Mouse (Mus musculus) kidney, postnatal 0 days (tissue): ENCODE results near the gene Slk. TPM values are rescaled to one million over a fixed set of nuclear protein-coding genes. Genes with fewer than 3 reads are reported as not detected.
A peak's percentile ranks its signal among the peaks of the same experiment; 100 is the strongest.

Experiments
- ATAC-seq: fragments of 200-750 bp; cut with Nextera tagmentation; replicated peaks from 2 replicates; pipeline ENCODE4 v1.8.0; 2017; ENCODE audit warnings: low read depth, moderate number of reproducible peaks, moderate TSS enrichment, moderate library complexity; ENCODE audit not compliant: low FRiP score
- DNase-seq: peaks from one replicate; pipeline ENCODE4 v3.0.0-alpha.2; 2016; ENCODE audit warnings: low spot score
- H3K27ac ChIP-seq: fragments of 300-500 bp; sonication (generic); 2 replicates; pipeline ENCODE4 v1.5.1; 2014; ENCODE audit warnings: mild to moderate bottlenecking
- H3K27me3 ChIP-seq: fragments of 300-500 bp; sonication (generic); 2 replicates; pipeline ENCODE4 v1.6.1; 2014; ENCODE audit warnings: low read length, mixed read lengths; ENCODE audit not compliant: insufficient read depth
- H3K36me3 ChIP-seq: fragments of 300-500 bp; sonication (generic); 2 replicates; pipeline ENCODE4 v1.6.1; 2014; ENCODE audit warnings: low read length, mixed read lengths; ENCODE audit not compliant: insufficient read depth
- H3K4me1 ChIP-seq: fragments of 300-500 bp; sonication (generic); replicated peaks from 2 replicates; pipeline ENCODE4 v1.6.1; 2014; ENCODE audit warnings: antibody characterized with exemption, low read length, mixed read lengths; ENCODE audit not compliant: insufficient read depth
- H3K4me2 ChIP-seq: fragments of 300-500 bp; sonication (generic); 2 replicates; pipeline ENCODE4 v1.6.1; 2014; ENCODE audit warnings: mild to moderate bottlenecking, low read length, moderate library complexity, mixed read lengths
- H3K4me3 ChIP-seq: fragments of 300-500 bp; sonication (generic); replicated peaks from 2 replicates; pipeline ENCODE4 v1.5.1; 2014; ENCODE audit warnings: low read depth, low read length
- H3K9ac ChIP-seq: fragments of 300-500 bp; sonication (generic); 2 replicates; pipeline ENCODE4 v1.6.1; 2014; ENCODE audit warnings: low read depth, low read length
- H3K9me3 ChIP-seq: fragments of 300-500 bp; sonication (generic); replicated peaks from 2 replicates; pipeline ENCODE4 v1.6.1; 2016; ENCODE audit warnings: low read length, inconsistent platforms, mixed read lengths
- CTCF ChIP-seq: IDR thresholded peaks from 2 replicates; pipeline ENCODE4 v1.5.1; 2016; ENCODE audit warnings: antibody characterized with exemption, low read depth, mild to moderate bottlenecking, moderate library complexity
- WGBS: fragments of 180-500 bp; shearing (Covaris S2); extraction: QIAGEN DNeasy Blood & Tissue Kit; methylation state at CpG from one replicate; pipeline ENCODE4 v1.1.7; 2014; 5-methylcytosine and 5-hydroxymethylcytosine counted together
- polyA plus RNA-seq: library from polyadenylated mRNA; unstranded; fragments of >200 nt; fragmentation: Nextera tagmentation; extraction: Ambion mirVana; gene quantifications from 2 replicates; pipeline ENCODE4 v1.2.1, GENCODE M21; 2015

The Slk gene
- polyA plus RNA-seq, 1 experiment from 2014 or later, result 14.6 TPM

GRCm38 (mm10) chr19:47653173-47653572, 73.7 kb downstream of the Slk start:
- no peak overlapping the region for H3K27ac ChIP-seq
- no peak overlapping the region for H3K4me3 ChIP-seq
- no peak for ATAC-seq
- H3K9me3 ChIP-seq, result no peaks in the 10 kb centered on the region
- 79% methylated on average over 8 of the region's 8 CpGs for WGBS
- no peaks in the 10 kb centered on the region for H3K36me3 ChIP-seq
- 0 out of 2 replicates have a peak, but pooled peaks cover 2% of the 10 kb centered on the region for H3K4me1 ChIP-seq
- peak; percentile 12 for DNase-seq
- TF ChIP-seq CTCF, result no peak
- no peak overlapping the region for H3K9ac ChIP-seq
- no peaks in the 10 kb centered on the region for H3K27me3 ChIP-seq
- H3K4me2 ChIP-seq, result no peak overlapping the region

GRCm38 (mm10) chr19:47654896-47655295, 75.4 kb downstream of the Slk start:
- Histone ChIP-seq H3K36me3 (no peaks in the 10 kb centered on the region), H3K27me3 (no peaks in the 10 kb centered on the region), H3K4me2 (no peak overlapping the region), H3K9ac (no peak overlapping the region), H3K9me3 (no peaks in the 10 kb centered on the region), H3K4me1 (0 out of 2 replicates have a peak, but pooled peaks cover 2% of the 10 kb centered on the region), H3K4me3 (no peak overlapping the region), H3K27ac (no peak overlapping the region)
- 67% methylated on average over 11 of the region's 11 CpGs for WGBS
- no peak for TF ChIP-seq CTCF
- DNase-seq (no peak), ATAC-seq (no peak)

DNA sequence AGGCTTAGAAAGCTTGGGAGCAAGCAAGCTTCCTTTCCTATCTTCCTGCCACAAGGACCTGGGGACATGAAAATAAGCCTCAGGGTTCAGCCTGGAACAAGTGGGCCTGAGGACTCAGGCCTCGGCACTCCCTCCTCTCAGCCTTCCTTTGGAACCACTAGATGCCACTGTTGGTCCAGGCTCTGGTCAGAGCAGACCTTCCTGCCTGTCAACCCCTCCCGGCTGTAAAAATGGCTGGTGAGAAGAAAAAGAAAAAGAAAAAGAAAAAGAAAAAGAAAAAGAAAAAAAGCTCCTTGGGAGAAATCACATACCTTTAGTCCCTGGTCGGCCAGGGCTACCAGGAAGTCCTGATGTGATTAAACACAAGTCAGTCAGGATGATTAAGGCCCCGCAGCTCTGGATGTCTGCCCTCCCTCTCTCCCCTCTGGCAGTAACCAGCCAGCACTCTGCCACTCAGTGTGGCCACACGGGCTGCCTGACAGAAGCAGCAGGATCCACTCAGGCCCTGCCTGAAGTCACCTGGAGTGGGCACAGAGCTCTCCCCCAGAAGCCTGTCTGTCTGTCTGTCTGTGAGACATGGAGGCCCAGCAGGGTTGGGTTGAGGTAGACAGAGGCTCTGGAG, 79.5 kb downstream of the Slk start:
- 0 out of 2 replicates have a peak, but pooled peaks cover 2% of the 10 kb centered on the region for H3K4me1 ChIP-seq
- H3K27me3 ChIP-seq, result no peaks in the 10 kb centered on the region
- H3K4me3 ChIP-seq, result no peak overlapping the region
- no peaks in the 10 kb centered on the region for H3K36me3 ChIP-seq
- 13% methylated on average over 5 of the region's 5 CpGs for WGBS
- no peak overlapping the region for H3K27ac ChIP-seq
- ATAC-seq (0 out of 2 replicates have a peak, but pooled peaks have one; percentile 61), DNase-seq (peak; percentile 86)
- no peak overlapping the region for H3K9ac ChIP-seq
- no peaks in the 10 kb centered on the region for H3K9me3 ChIP-seq
- TF ChIP-seq CTCF, result peak; percentile 83
- no peak overlapping the region for H3K4me2 ChIP-seq

GRCm38 (mm10) chr19:47659765-47660408, 80.4 kb downstream of the Slk start:
- 80% methylated on average over 9 of the region's 9 CpGs for WGBS
- Histone ChIP-seq H3K27ac (no peak overlapping the region), H3K4me1 (0 out of 2 replicates have a peak, but pooled peaks cover 2% of the 10 kb centered on the region), H3K4me2 (no peak overlapping the region), H3K36me3 (no peaks in the 10 kb centered on the region), H3K4me3 (no peak overlapping the region), H3K27me3 (no peaks in the 10 kb centered on the region), H3K9me3 (no peaks in the 10 kb centered on the region), H3K9ac (no peak overlapping the region)
- TF ChIP-seq CTCF, result no peak
- no peak for DNase-seq
- no peak for ATAC-seq

- H3K4me3 ChIP-seq, result no peak overlapping the region
- no peak for TF ChIP-seq CTCF
- no peaks in the 10 kb centered on the region for H3K4me1 ChIP-seq
- WGBS, result 58% methylated on average over 8 of the region's 8 CpGs
- H3K9ac ChIP-seq, result no peak overlapping the region
- DNase-seq (no peak), ATAC-seq (no peak)
- H3K27me3 ChIP-seq, result no peaks in the 10 kb centered on the region
- H3K4me2 ChIP-seq, result no peak overlapping the region
- no peak overlapping the region for H3K27ac ChIP-seq
- no peaks in the 10 kb centered on the region for H3K9me3 ChIP-seq
- H3K36me3 ChIP-seq, result no peaks in the 10 kb centered on the region
Measured at GRCm38 (mm10) chr19:47667601-47668000, 88.1 kb downstream of the Slk start.

- WGBS, result 44% methylated on average over 9 of the region's 9 CpGs
- Histone ChIP-seq H3K9ac (no peak overlapping the region), H3K36me3 (no peaks in the 10 kb centered on the region), H3K4me3 (no peak overlapping the region), H3K9me3 (no peaks in the 10 kb centered on the region), H3K4me2 (no peak overlapping the region), H3K27ac (no peak overlapping the region), H3K4me1 (no peaks in the 10 kb centered on the region), H3K27me3 (no peaks in the 10 kb centered on the region)
- no peak for TF ChIP-seq CTCF
- DNase-seq (no peak), ATAC-seq (no peak)
Measured at GRCm38 (mm10) chr19:47668399-47668798, 88.9 kb downstream of the Slk start.
